Mouse (Mus musculus) heart, embryonic 12.5 days (tissue): ENCODE data around the gene Mrfap1. TPM values are rescaled to one million over a fixed set of nuclear protein-coding genes. Genes with fewer than 3 reads are reported as not detected.
"Not testable (repeated sequence)": the region's sequence is repeated elsewhere in the genome, so short reads cannot be mapped to it uniquely, and the experiment has no call there.

Experiments used
- ATAC-seq: fragments of 200-750 bp; cut with Nextera tagmentation; 2 replicates; pipeline ENCODE4 v1.8.0; 2017; ENCODE audit warnings: moderate TSS enrichment, moderate library complexity; ENCODE audit not compliant: insufficient number of reproducible peaks, low FRiP score
- H3K27ac ChIP-seq: fragments of 300-500 bp; sonication (generic); 2 replicates; pipeline ENCODE4 v1.5.1; 2016; ENCODE audit warnings: mild to moderate bottlenecking, moderate library complexity; ENCODE audit not compliant: poor library complexity, severe bottlenecking
- H3K27me3 ChIP-seq: fragments of 300-500 bp; sonication (generic); replicated peaks from 2 replicates; pipeline ENCODE4 v1.6.1; 2016; ENCODE audit warnings: mild to moderate bottlenecking, moderate library complexity
- H3K36me3 ChIP-seq: fragments of 300-500 bp; sonication (generic); 2 replicates; pipeline ENCODE4 v1.6.1; 2016; ENCODE audit warnings: mild to moderate bottlenecking, moderate library complexity
- H3K4me1 ChIP-seq: fragments of 300-500 bp; sonication (generic); replicated peaks from 2 replicates; pipeline ENCODE4 v1.6.1; 2016; ENCODE audit warnings: mild to moderate bottlenecking
- H3K4me2 ChIP-seq: fragments of 300-500 bp; sonication (generic); 2 replicates; pipeline ENCODE4 v1.6.1; 2016; ENCODE audit warnings: mild to moderate bottlenecking, moderate library complexity
- H3K4me3 ChIP-seq: fragments of 300-500 bp; sonication (generic); 2 replicates; pipeline ENCODE4 v1.5.1; 2016; ENCODE audit warnings: mild to moderate bottlenecking
- H3K9ac ChIP-seq: fragments of 300-500 bp; sonication (generic); 2 replicates; pipeline ENCODE4 v1.6.1; 2016; ENCODE audit warnings: mild to moderate bottlenecking, moderate library complexity
- H3K9me3 ChIP-seq: fragments of 300-500 bp; sonication (generic); replicated peaks from 2 replicates; pipeline ENCODE4 v1.6.1; 2016; ENCODE audit warnings: mild to moderate bottlenecking, moderate library complexity
- WGBS: fragments of 180-500 bp; shearing (Covaris S2); methylation state at CpG from one replicate; pipeline ENCODE4 v1.1.7; 2016; 5-methylcytosine and 5-hydroxymethylcytosine counted together
- polyA plus RNA-seq: library from polyadenylated mRNA; unstranded; fragments of >200 nt; fragmentation: Nextera tagmentation; extraction: Ambion mirVana; gene quantifications from 2 replicates; pipeline ENCODE4 v1.2.1, GENCODE M21; 2016

Gene Mrfap1
- polyA plus RNA-seq: 426 and 435 TPM in 2 replicates

- peak within 1 kb of the TSS; percentile 95 for H3K9ac ChIP-seq
- H3K4me3 ChIP-seq: peak within 1 kb of the TSS; percentile 89
- not testable (repeated sequence) for H3K9me3 ChIP-seq, H3K27me3 ChIP-seq
- peak within 1 kb of the TSS; percentile 72 for H3K4me2 ChIP-seq
- WGBS: under 1% methylated on average over 90 of the region's 90 CpGs
- peaks cover 14% of the 10 kb centered on the region for H3K36me3 ChIP-seq
- peaks cover 18% of the 10 kb centered on the region for H3K4me1 ChIP-seq
- H3K27ac ChIP-seq: peak within 1 kb of the TSS; percentile 98
- ATAC-seq: peak; percentile 84
Observed at GRCm38 (mm10) chr5:36796296-36797014, at the start of gene Mrfap1. Gene Mrfap1 (minus strand): TSS chr5:36796772.

GRCm38 (mm10) chr5:36844490-36844889 lies 47.9 kb upstream of the Mrfap1 start:
- H3K27ac ChIP-seq: no peak overlapping the region
- H3K9ac ChIP-seq: no peak overlapping the region
- no peaks in the 10 kb centered on the region for H3K27me3 ChIP-seq
- no peak overlapping the region for H3K4me2 ChIP-seq
- H3K4me3 ChIP-seq: no peak overlapping the region
- no peaks in the 10 kb centered on the region for H3K36me3 ChIP-seq
- peaks cover 8% of the 10 kb centered on the region; the same call in 1 of the 2 replicates for H3K9me3 ChIP-seq
- no peak for ATAC-seq
- 88% methylated on average over 10 of the region's 10 CpGs for WGBS
- H3K4me1 ChIP-seq: no peaks in the 10 kb centered on the region

- H3K9ac ChIP-seq: no peak overlapping the region
Observed at GRCm38 (mm10) chr5:36841701-36842100, 45.1 kb upstream of the Mrfap1 start.

GRCm38 (mm10) chr5:36840092-36840491 lies 43.5 kb upstream of the Mrfap1 start:
- Histone ChIP-seq H3K4me2 (no peak overlapping the region), H3K27me3 (peaks cover 11% of the 10 kb centered on the region; the same call in 1 of the 2 replicates), H3K9ac (no peak overlapping the region), H3K36me3 (no peaks in the 10 kb centered on the region), H3K4me3 (no peak overlapping the region), H3K27ac (no peak overlapping the region), H3K9me3 (0 out of 2 replicates have a peak, but pooled peaks cover 5% of the 10 kb centered on the region), H3K4me1 (no peaks in the 10 kb centered on the region)
- 69% methylated on average over 7 of the region's 7 CpGs for WGBS
- ATAC-seq: no peak

More at GRCm38 (mm10) chr5:36841701-36842100, 45.1 kb upstream of the Mrfap1 start:
- WGBS: 41% methylated on average over 1 of the region's 1 CpGs
- no peak for ATAC-seq
- Histone ChIP-seq H3K4me1 (no peaks in the 10 kb centered on the region), H3K27ac (no peak overlapping the region), H3K36me3 (no peaks in the 10 kb centered on the region), H3K9me3 (0 out of 2 replicates have a peak, but pooled peaks cover 5% of the 10 kb centered on the region), H3K4me2 (no peak overlapping the region), H3K27me3 (0 out of 2 replicates have a peak, but pooled peaks cover 7% of the 10 kb centered on the region), H3K4me3 (no peak overlapping the region)

GRCm38 (mm10) chr5:36839602-36840001 lies 43.0 kb upstream of the Mrfap1 start:
- H3K9ac ChIP-seq: no peak overlapping the region
- ATAC-seq: no peak
- WGBS: 43% methylated on average over 8 of the region's 8 CpGs
- no peak overlapping the region for H3K4me2 ChIP-seq
- no peaks in the 10 kb centered on the region for H3K36me3 ChIP-seq
- H3K27ac ChIP-seq: no peak overlapping the region
- peaks cover 11% of the 10 kb centered on the region; the same call in 1 of the 2 replicates for H3K27me3 ChIP-seq
- 0 out of 2 replicates have a peak, but pooled peaks cover 5% of the 10 kb centered on the region for H3K9me3 ChIP-seq
- H3K4me3 ChIP-seq: no peak overlapping the region
- H3K4me1 ChIP-seq: no peaks in the 10 kb centered on the region

- Histone ChIP-seq H3K9me3 (0 out of 2 replicates have a peak, but pooled peaks cover 5% of the 10 kb centered on the region), H3K9ac (no peak overlapping the region), H3K36me3 (no peaks in the 10 kb centered on the region), H3K4me3 (no peak overlapping the region), H3K27me3 (peaks cover 12% of the 10 kb centered on the region), H3K27ac (no peak overlapping the region), H3K4me2 (no peak overlapping the region), H3K4me1 (no peaks in the 10 kb centered on the region)
- 82% methylated on average over 2 of the region's 2 CpGs for WGBS
- ATAC-seq: no peak
Observed at GRCm38 (mm10) chr5:36839032-36839431, 42.5 kb upstream of the Mrfap1 start.

- Histone ChIP-seq H3K4me3 (no peak overlapping the region), H3K27ac (no peak overlapping the region), H3K27me3 (peaks cover 14% of the 10 kb centered on the region), H3K36me3 (no peaks in the 10 kb centered on the region), H3K9me3 (no peaks in the 10 kb centered on the region), H3K9ac (no peak overlapping the region), H3K4me2 (no peak overlapping the region), H3K4me1 (no peaks in the 10 kb centered on the region)
- under 1% methylated on average over 6 of the region's 6 CpGs for whole genome bisulfite sequencing
- ATAC-seq: no peak
Observed at GRCm38 (mm10) chr5:36835933-36836332, 39.4 kb upstream of the Mrfap1 start.

- 59% methylated on average over 7 of the region's 7 CpGs for WGBS
- Histone ChIP-seq H3K4me1 (0 out of 2 replicates have a peak, but pooled peaks cover 11% of the 10 kb centered on the region), H3K36me3 (peaks cover 16% of the 10 kb centered on the region), H3K9me3 (no peaks in the 10 kb centered on the region), H3K4me3 (no peak overlapping the region), H3K4me2 (0 out of 2 replicates have a peak overlapping the region, but pooled peaks have one; percentile 74), H3K27ac (no peak overlapping the region), H3K27me3 (peaks cover 3% of the 10 kb centered on the region; the same call in 1 of the 2 replicates), H3K9ac (no peak overlapping the region)
- ATAC-seq: no peak
Observed at GRCm38 (mm10) chr5:36831272-36831671, 34.7 kb upstream of the Mrfap1 start.

- Histone ChIP-seq H3K4me3 (peak within 1 kb of the TSS; percentile 60), H3K27ac (no peak within 1 kb of the TSS)
- WGBS: 2% methylated on average over 46 of the region's 46 CpGs
Observed at GRCm38 (mm10) chr5:36829913-36830879, 33.6 kb upstream of the Mrfap1 start, which contains the start of gene Man2b2. Gene Man2b2 (minus strand): TSS chr5:36830653.

GRCm38 (mm10) chr5:36829098-36829497 lies 32.5 kb upstream of the Mrfap1 start:
- no peak overlapping the region for H3K4me3 ChIP-seq
- H3K36me3 ChIP-seq: peaks cover 30% of the 10 kb centered on the region
- no peak overlapping the region for H3K27ac ChIP-seq
- H3K4me2 ChIP-seq: no peak overlapping the region
- no peak for ATAC-seq
- peaks cover 2% of the 10 kb centered on the region; the same call in 1 of the 2 replicates for H3K27me3 ChIP-seq
- H3K4me1 ChIP-seq: 0 out of 2 replicates have a peak, but pooled peaks cover 11% of the 10 kb centered on the region
- H3K9ac ChIP-seq: no peak overlapping the region
- no peaks in the 10 kb centered on the region for H3K9me3 ChIP-seq
- WGBS: 75% methylated on average over 4 of the region's 4 CpGs

More at GRCm38 (mm10) chr5:36829913-36830879, 33.6 kb upstream of the Mrfap1 start, which contains the start of gene Man2b2:
- peak within 1 kb of the TSS; percentile 74 for H3K4me2 ChIP-seq
- H3K36me3 ChIP-seq: peaks cover 23% of the 10 kb centered on the region
- peak within 1 kb of the TSS; percentile 64 for H3K9ac ChIP-seq
- H3K4me1 ChIP-seq: 0 out of 2 replicates have a peak, but pooled peaks cover 11% of the 10 kb centered on the region
- peaks cover 3% of the 10 kb centered on the region; the same call in 1 of the 2 replicates for H3K27me3 ChIP-seq
- H3K9me3 ChIP-seq: no peaks in the 10 kb centered on the region
- ATAC-seq: peak; percentile 89
